Mouse (Mus musculus): ENCODE results near the gene Mybpc3. TPM values are rescaled to one million over a fixed set of nuclear protein-coding genes. Genes with fewer than 3 reads are reported as not detected.

Mybpc3 gene
- polyA plus RNA-seq, 1 experiment from 2014 or later = not detected

DNA sequence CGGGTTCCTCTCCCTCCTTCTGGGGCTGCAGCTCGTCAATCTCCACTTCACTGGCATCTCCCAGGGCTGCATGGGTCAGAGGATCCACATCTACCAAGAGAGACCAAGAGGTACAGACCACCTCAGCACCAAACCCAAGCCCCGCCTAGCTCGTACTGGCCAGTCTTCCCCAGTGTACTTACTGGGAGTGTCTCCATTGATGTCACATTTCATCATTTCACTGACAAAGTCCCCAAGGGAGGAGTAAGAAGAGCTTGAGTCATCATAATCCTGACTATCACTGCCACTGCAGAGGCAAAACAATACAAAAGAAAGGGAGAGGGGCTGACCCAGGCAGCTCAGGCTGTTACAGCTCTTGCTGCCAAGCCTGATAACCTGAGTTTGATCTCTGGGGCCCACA lies 49.7 kb downstream of the Mybpc3 start:
- Histone ChIP-seq H3K9ac (replicated peaks; ENCODE audit: low read depth, low read length) (no peak overlapping the region), H3K9me3 (ENCODE audit: control insufficient read depth, low read length) (no peaks in the 10 kb centered on the region), H3K4me3 (replicated peaks; ENCODE audit: low read length) (no peak overlapping the region), H3K36me3 (ENCODE audit: control insufficient read depth, insufficient read depth) (peaks cover 45% of the 10 kb centered on the region), H3K4me1 (replicated peaks; ENCODE audit: control insufficient read depth, insufficient read depth, low read length) (no peaks in the 10 kb centered on the region), H3K4me2 (ENCODE audit: low read length) (no peak overlapping the region), H3K27ac (ENCODE audit: low read length) (no peak overlapping the region), H3K27me3 (replicated peaks; ENCODE audit: control insufficient read depth, insufficient read depth, low read length) (no peaks in the 10 kb centered on the region)
- WGBS = 82% methylated on average over 4 of the region's 4 CpGs
- ATAC-seq = no peak

DNA sequence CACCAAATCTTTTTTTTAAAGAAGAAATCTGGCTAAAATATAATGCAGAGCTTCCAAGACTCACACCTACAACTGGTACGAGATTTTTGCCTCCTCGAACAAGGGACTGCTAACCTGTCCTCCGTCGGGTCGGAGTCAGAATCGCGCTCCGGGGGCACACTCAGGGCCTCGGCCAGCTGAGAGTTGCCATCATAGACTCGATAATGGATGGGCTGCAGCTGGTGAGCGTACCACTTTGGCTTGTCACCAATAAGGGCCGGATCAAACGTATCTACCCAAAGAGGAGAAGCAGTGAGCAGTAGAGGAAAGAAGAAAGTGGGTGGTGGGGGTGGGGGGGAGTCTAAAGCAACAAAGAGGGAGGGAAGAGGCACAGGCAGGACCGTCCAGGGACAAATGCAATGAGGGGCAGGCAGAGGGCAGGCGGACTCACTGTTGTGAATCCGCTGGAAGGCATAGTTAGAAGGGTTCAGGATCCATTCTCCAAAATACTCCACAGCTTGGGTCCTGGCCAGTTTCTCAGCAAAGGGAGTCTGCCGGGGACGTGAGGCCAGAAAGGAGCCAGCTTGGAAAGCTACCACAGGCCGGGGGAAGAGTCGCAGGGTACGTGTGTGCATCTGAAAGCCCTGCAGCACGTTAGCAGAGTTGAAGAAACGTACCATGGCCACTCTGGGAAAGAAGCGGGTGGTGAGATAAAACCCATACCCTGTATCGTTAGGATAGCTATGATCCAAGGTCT lies 51.8 kb downstream of the Mybpc3 start:
- no peaks in the 10 kb centered on the region for H3K4me1 ChIP-seq (replicated peaks; ENCODE audit: control insufficient read depth, insufficient read depth, low read length)
- H3K36me3 ChIP-seq (ENCODE audit: control insufficient read depth, insufficient read depth) = peaks cover 40% of the 10 kb centered on the region
- WGBS = 88% methylated on average over 25 of the region's 25 CpGs
- ATAC-seq = no peak
- H3K4me3 ChIP-seq (replicated peaks; ENCODE audit: low read length) = no peak overlapping the region
- H3K9me3 ChIP-seq (ENCODE audit: control insufficient read depth, low read length) = no peaks in the 10 kb centered on the region
- no peak overlapping the region for H3K9ac ChIP-seq (replicated peaks; ENCODE audit: low read depth, low read length)
- H3K27ac ChIP-seq (ENCODE audit: low read length) = no peak overlapping the region
- no peaks in the 10 kb centered on the region for H3K27me3 ChIP-seq (replicated peaks; ENCODE audit: control insufficient read depth, insufficient read depth, low read length)
- H3K4me2 ChIP-seq (ENCODE audit: low read length) = no peak overlapping the region

DNA sequence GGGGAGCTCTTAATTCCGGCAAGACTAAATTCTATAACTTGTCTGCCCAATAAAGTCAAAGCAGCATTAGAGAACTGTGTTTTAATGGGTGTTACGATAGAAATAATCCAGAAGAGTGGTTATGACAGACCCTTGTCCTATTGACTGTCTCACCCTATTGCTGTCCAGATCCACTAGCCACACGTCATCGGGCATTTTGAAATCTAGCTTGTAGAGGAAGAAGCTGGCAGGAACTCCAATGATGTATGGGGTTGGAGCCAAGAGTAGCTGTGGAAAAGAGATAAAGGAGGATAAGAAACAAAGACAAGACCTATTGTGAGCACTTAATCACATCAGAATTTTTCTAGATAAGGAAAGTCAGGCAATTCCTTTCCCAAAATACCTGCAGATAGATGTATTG lies 57.5 kb downstream of the Mybpc3 start:
- Histone ChIP-seq H3K9ac (replicated peaks; ENCODE audit: low read depth, low read length) (no peak overlapping the region), H3K27me3 (replicated peaks; ENCODE audit: control insufficient read depth, insufficient read depth, low read length) (no peaks in the 10 kb centered on the region), H3K4me1 (replicated peaks; ENCODE audit: control insufficient read depth, insufficient read depth, low read length) (peaks cover 9% of the 10 kb centered on the region), H3K9me3 (ENCODE audit: control insufficient read depth, low read length) (no peaks in the 10 kb centered on the region), H3K36me3 (ENCODE audit: control insufficient read depth, insufficient read depth) (peaks cover 22% of the 10 kb centered on the region), H3K4me3 (replicated peaks; ENCODE audit: low read length) (no peak overlapping the region), H3K4me2 (ENCODE audit: low read length) (no peak overlapping the region), H3K27ac (ENCODE audit: low read length) (no peak overlapping the region)
- WGBS = 89% methylated on average over 4 of the region's 4 CpGs
- no peak for ATAC-seq

GRCm38 (mm10) chr2:91176234-91176633 lies 58.3 kb downstream of the Mybpc3 start:
- peaks cover 20% of the 10 kb centered on the region for H3K36me3 ChIP-seq (ENCODE audit: control insufficient read depth, insufficient read depth)
- H3K27ac ChIP-seq (ENCODE audit: low read length) = no peak overlapping the region
- H3K27me3 ChIP-seq (replicated peaks; ENCODE audit: control insufficient read depth, insufficient read depth, low read length) = no peaks in the 10 kb centered on the region
- H3K4me3 ChIP-seq (replicated peaks; ENCODE audit: low read length) = no peak overlapping the region
- ATAC-seq = no peak
- WGBS = 71% methylated on average over 6 of the region's 6 CpGs
- H3K9ac ChIP-seq (replicated peaks; ENCODE audit: low read depth, low read length) = no peak overlapping the region
- no peak overlapping the region for H3K4me2 ChIP-seq (ENCODE audit: low read length)
- H3K4me1 ChIP-seq (replicated peaks; ENCODE audit: control insufficient read depth, insufficient read depth, low read length) = peaks cover 16% of the 10 kb centered on the region
- H3K9me3 ChIP-seq (ENCODE audit: control insufficient read depth, low read length) = no peaks in the 10 kb centered on the region

GRCm38 (mm10) chr2:91179825-91180224 lies 61.9 kb downstream of the Mybpc3 start:
- H3K4me3 ChIP-seq (replicated peaks; ENCODE audit: low read length) = no peak overlapping the region
- peaks cover 28% of the 10 kb centered on the region for H3K4me1 ChIP-seq (replicated peaks; ENCODE audit: control insufficient read depth, insufficient read depth, low read length)
- no peak overlapping the region for H3K4me2 ChIP-seq (ENCODE audit: low read length)
- H3K9ac ChIP-seq (replicated peaks; ENCODE audit: low read depth, low read length) = no peak overlapping the region
- no peaks in the 10 kb centered on the region for H3K9me3 ChIP-seq (ENCODE audit: control insufficient read depth, low read length)
- WGBS = 47% methylated on average over 4 of the region's 4 CpGs
- H3K27me3 ChIP-seq (replicated peaks; ENCODE audit: control insufficient read depth, insufficient read depth, low read length) = no peaks in the 10 kb centered on the region
- no peak overlapping the region for H3K27ac ChIP-seq (ENCODE audit: low read length)
- no peak for ATAC-seq
- H3K36me3 ChIP-seq (ENCODE audit: control insufficient read depth, insufficient read depth) = peaks cover 8% of the 10 kb centered on the region

- no peaks in the 10 kb centered on the region for H3K27me3 ChIP-seq (replicated peaks; ENCODE audit: control insufficient read depth, insufficient read depth, low read length)
- H3K4me1 ChIP-seq (replicated peaks; ENCODE audit: control insufficient read depth, insufficient read depth, low read length) = peaks cover 28% of the 10 kb centered on the region
- peaks cover 5% of the 10 kb centered on the region for H3K36me3 ChIP-seq (ENCODE audit: control insufficient read depth, insufficient read depth)
- H3K4me2 ChIP-seq (ENCODE audit: low read length) = no peak overlapping the region
- WGBS = 69% methylated on average over 5 of the region's 5 CpGs
- H3K4me3 ChIP-seq (replicated peaks; ENCODE audit: low read length) = no peak overlapping the region
- ATAC-seq = no peak
- no peak overlapping the region for H3K27ac ChIP-seq (ENCODE audit: low read length)
- no peaks in the 10 kb centered on the region for H3K9me3 ChIP-seq (ENCODE audit: control insufficient read depth, low read length)
- no peak overlapping the region for H3K9ac ChIP-seq (replicated peaks; ENCODE audit: low read depth, low read length)
Measured at GRCm38 (mm10) chr2:91180706-91181105, 62.8 kb downstream of the Mybpc3 start.

DNA sequence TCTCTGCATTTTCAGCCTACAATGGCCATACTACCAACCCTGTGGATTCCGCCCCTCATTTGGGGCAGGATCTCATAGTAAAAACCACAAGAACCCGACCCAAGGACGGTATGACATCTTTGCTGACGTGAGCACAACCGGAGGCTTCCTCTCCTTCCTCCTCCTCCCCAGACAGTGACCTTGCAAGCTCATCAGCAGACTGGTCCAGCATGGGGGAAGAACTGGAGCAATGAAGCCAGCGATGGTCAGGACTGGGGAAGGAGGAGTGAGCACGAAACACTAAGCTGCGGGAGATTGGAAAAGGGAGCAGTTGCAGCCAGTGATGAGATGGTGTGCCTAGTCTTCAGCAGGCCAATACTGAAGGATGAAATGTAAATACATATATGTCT lies 64.1 kb downstream of the Mybpc3 start:
- Histone ChIP-seq H3K27ac (ENCODE audit: low read length) (peak overlapping the region; percentile 95), H3K36me3 (ENCODE audit: control insufficient read depth, insufficient read depth) (no peaks in the 10 kb centered on the region; the same call in 1 of the 2 replicates), H3K9me3 (ENCODE audit: control insufficient read depth, low read length) (no peaks in the 10 kb centered on the region), H3K4me2 (ENCODE audit: low read length) (peak overlapping the region; percentile 98), H3K9ac (replicated peaks; ENCODE audit: low read depth, low read length) (peak overlapping the region; percentile 83), H3K4me1 (replicated peaks; ENCODE audit: control insufficient read depth, insufficient read depth, low read length) (peaks cover 28% of the 10 kb centered on the region), H3K27me3 (replicated peaks; ENCODE audit: control insufficient read depth, insufficient read depth, low read length) (no peaks in the 10 kb centered on the region), H3K4me3 (replicated peaks; ENCODE audit: low read length) (peak overlapping the region; percentile 96)
- ATAC-seq = no peak
- 6% methylated on average over 8 of the region's 8 CpGs for WGBS

GRCm38 (mm10) chr2:91182405-91183147 lies 64.6 kb downstream of the Mybpc3 start:
- H3K27me3 ChIP-seq (replicated peaks; ENCODE audit: control insufficient read depth, insufficient read depth, low read length) = no peaks in the 10 kb centered on the region
- H3K4me1 ChIP-seq (replicated peaks; ENCODE audit: control insufficient read depth, insufficient read depth, low read length) = peaks cover 28% of the 10 kb centered on the region
- ATAC-seq = peak; percentile 95
- H3K9me3 ChIP-seq (ENCODE audit: control insufficient read depth, low read length) = no peaks in the 10 kb centered on the region
- H3K4me3 ChIP-seq (replicated peaks; ENCODE audit: low read length) = peak overlapping the region; percentile 96
- peak overlapping the region; percentile 95 for H3K27ac ChIP-seq (ENCODE audit: low read length)
- peak overlapping the region; percentile 83 for H3K9ac ChIP-seq (replicated peaks; ENCODE audit: low read depth, low read length)
- H3K4me2 ChIP-seq (ENCODE audit: low read length) = peak overlapping the region; percentile 98
- under 1% methylated on average over 74 of the region's 81 CpGs for WGBS
- no peaks in the 10 kb centered on the region; the same call in 1 of the 2 replicates for H3K36me3 ChIP-seq (ENCODE audit: control insufficient read depth, insufficient read depth)

- Histone ChIP-seq H3K27ac (ENCODE audit: low read length) (peak overlapping the region; percentile 95), H3K4me3 (replicated peaks; ENCODE audit: low read length) (peak overlapping the region; percentile 96), H3K27me3 (replicated peaks; ENCODE audit: control insufficient read depth, insufficient read depth, low read length) (no peaks in the 10 kb centered on the region), H3K36me3 (ENCODE audit: control insufficient read depth, insufficient read depth) (no peaks in the 10 kb centered on the region), H3K4me1 (replicated peaks; ENCODE audit: control insufficient read depth, insufficient read depth, low read length) (peaks cover 28% of the 10 kb centered on the region), H3K4me2 (ENCODE audit: low read length) (peak overlapping the region; percentile 98), H3K9ac (replicated peaks; ENCODE audit: low read depth, low read length) (peak overlapping the region; percentile 83), H3K9me3 (ENCODE audit: control insufficient read depth, low read length) (no peaks in the 10 kb centered on the region)
- ATAC-seq = peak; percentile 96
- under 1% methylated on average over 9 of the region's 9 CpGs for WGBS
Measured at GRCm38 (mm10) chr2:91183148-91183513, 65.2 kb downstream of the Mybpc3 start.

Measured in forebrain, embryonic 16.5 days (tissue).